Mouse (Mus musculus): ENCODE results near the gene Sgk2. TPM values are rescaled to one million over a fixed set of nuclear protein-coding genes. Genes with fewer than 3 reads are reported as not detected.

Sgk2 gene
- not detected for total RNA-seq (2021)

GRCm38 (mm10) chr2:162987218-162987617, at the start of gene Sgk2:
TSS of gene Sgk2 (plus strand) at chr2:162987330.
- no peak for DNase-seq

DNA sequence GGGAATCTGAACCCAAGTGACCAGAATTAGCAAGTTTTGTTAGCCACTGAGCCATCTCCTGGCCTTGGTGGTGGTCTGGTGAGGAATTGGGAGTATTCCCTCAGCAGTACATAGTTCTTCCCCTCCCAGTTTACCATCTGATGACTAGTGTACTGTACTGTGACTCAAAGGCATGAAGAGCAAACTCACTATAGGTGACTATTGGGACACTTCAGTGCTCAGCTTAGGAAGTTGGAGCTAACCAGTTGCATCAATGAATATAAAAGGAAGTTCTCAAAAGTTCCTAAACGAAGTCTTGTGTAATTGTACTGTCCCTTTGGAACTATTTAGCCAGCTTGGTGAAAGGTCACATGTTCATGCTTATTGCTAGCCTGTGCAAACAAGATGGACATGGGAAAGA, 47.6 kb upstream of the Sgk2 start:
- no peak for DNase-seq

DNA sequence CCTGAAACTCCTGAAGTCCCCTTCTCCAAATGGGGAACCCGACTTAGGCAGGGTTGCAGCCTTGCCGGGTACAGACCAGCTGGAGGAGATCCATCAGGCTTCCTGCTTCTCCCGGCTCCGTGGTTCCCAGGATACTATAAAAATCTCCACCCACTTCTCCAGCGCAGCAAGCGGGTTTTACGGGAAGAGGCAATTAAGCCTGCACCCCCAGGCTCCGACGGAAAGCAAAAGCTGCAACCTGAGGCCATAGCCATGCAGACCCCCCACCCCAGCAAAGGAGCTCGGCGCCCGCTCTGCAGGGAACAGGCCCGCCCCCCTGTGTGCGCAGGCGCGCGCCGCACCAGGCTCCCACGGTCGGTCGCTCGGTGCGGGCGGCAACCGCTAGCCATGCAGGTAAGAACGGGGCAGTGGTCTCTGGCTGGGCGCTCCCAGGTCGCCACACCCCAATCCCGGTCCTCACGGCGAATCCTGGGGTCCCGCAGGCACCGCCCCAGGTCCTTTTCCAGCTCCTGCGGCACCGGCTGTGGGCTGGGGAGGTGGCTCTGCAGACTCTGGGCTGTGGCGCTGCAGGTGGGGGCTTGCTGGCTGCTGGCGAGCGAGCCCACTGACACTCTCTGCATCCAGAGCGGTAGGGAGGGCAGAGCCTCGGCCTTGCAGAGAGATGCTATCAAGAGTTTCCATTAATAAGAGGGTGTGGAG, 43.8 kb upstream of the Sgk2 start, which contains the start of gene L3mbtl1:
L3mbtl1 (plus strand) TSS at position 325 of the 699 bp plus-strand sequence.
- peak; percentile 30 for DNase-seq

GRCm38 (mm10) chr2:162943931-162944330, 43.2 kb upstream of the Sgk2 start:
- DNase-seq = no peak

GRCm38 (mm10) chr2:162946964-162947363, 40.2 kb upstream of the Sgk2 start:
- DNase-seq = no peak

DNA sequence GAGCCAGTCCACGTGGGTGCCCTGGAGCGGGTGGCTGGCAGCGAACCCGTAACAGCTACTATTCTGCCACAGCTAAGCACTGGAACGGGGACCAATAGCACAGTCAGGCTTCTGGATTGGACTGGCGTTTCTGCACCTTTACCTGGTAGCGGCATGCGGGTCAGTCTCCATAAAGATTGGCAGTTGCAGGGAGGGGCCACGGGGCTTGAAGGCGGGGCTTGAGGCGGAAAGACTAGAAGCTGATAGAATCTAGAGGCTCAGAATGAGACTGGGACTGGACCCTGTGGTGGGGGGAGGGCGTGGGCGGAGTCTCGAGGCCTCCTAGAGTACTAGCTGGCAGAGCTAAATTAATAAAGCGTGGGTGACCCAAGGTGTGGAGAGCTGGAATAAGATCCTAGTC, 39.4 kb upstream of the Sgk2 start:
- DNase-seq = no peak

- DNase-seq = no peak
Measured at GRCm38 (mm10) chr2:162948221-162948620, 38.9 kb upstream of the Sgk2 start.

DNA sequence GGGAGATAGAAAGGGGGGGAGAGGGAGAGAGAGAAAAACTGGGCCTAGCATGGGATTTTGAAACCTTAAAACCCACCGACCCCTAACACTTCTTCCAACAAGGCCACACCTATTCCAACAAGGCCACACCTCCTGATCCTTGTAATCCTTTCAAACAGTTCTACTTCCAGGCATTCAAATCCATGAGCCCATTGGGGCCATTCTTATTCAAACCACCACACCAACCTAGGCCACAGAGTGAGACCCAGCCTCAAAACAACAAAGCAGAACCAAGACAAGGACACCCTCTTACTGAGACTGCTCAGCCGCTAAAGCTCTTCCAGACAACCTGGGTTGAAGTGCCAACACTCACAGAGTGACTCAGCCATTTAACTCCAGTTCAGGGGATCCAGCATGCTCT, 36.4 kb upstream of the Sgk2 start:
- DNase-seq = no peak

DNA sequence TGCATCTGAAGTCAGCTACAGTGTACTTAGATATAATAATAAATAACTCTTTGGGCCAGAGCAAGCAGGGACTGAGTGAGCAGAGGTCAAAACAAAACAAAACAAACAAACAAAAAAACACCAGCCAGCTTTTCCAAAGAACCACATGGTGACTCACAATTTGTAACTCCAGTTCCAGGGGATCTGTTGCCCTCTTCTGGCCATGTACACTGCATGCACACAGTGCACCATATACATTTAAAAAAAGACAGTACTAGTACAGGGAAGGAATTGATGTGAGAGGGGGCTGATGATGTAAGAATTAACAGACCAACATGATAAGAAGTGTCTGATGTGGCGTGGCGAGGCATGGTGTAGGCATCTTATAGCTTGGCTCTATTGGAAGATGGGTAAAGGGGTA, 30.3 kb upstream of the Sgk2 start:
- DNase-seq = no peak

DNA sequence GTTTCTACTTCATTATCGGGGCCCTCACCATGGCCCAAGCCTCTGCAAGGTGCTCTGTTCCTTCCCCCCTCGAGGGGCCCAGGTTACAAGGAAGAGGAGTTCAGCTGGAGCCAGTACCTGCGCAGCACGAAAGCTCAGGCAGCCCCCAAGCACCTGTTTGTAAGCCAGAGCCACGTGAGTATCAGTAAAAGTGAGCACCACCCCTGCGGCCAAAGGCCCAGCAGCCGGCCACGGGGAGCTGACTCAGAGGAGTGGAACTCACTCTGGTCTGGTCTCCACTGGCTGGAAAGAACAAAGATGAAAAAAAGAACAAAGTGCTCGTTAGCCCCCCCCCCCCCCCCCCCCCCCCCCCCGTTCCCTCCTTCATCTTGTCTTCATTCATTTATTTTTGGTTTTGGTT, 25.8 kb upstream of the Sgk2 start:
- DNase-seq = no peak

DNA sequence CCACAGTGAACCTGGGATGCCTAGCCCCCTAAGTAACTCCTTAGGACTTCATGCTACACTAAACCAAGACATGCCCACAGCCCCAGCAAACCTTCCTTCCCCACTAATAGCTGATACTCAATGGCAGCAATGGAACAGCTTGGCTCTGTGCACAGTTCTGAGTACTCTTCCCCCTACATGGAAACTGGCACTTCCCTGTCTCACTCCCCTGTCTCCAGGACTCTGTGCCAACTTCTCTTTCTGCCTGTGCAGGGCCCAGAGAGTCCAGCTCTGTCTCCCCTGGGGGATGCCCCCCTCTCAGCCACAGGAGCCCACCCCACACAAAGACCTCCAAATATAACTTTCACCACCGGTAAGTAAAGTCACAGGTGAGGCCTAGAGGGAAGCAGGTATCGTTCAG, 20.4 kb upstream of the Sgk2 start:
- no peak for DNase-seq

GRCm38 (mm10) chr2:162968357-162968756, 18.8 kb upstream of the Sgk2 start:
- DNase-seq = peak; percentile 66

DNA sequence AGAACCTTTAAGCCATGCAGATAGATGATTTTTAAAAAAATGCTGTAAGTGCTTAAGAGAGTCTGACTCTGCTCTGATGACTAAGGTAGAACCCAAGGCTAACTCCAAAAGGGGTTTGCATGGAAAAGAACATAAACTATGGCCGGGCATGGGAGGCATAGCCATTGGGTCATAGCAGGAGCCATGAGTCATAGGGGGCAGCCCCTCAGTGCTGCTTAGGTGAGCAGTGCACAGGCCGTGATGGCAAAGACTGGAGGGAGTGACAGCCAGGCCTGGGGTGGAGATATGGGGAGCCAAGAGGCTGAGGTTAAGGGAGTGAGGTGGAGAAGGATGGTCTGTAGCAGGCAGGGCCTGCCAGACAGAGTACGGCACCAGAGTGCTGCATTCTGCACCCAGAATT, 18.0 kb upstream of the Sgk2 start:
- DNase-seq = no peak

DNA sequence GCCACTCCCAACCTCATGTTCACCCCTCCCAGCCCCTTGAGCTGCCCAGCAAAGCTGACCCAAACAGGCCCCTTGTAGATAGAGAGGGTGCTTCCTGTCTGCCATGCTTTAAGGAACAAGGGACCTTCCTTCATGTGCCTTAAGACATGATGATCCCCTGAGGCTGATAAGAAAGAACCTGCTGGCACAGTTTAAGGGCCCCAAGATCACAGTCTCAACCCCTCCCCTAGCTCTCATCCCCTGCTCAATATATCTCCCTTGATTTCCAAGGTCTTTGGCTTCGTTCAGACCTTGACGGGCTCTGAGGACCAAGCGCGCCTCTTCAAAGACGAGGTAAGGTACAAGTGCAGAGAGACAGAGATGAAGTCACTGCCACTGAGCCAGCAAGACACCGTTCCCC, 16.2 kb upstream of the Sgk2 start:
- DNase-seq = no peak

- DNase-seq = no peak
Measured at GRCm38 (mm10) chr2:162972752-162973151, 14.4 kb upstream of the Sgk2 start.

DNA sequence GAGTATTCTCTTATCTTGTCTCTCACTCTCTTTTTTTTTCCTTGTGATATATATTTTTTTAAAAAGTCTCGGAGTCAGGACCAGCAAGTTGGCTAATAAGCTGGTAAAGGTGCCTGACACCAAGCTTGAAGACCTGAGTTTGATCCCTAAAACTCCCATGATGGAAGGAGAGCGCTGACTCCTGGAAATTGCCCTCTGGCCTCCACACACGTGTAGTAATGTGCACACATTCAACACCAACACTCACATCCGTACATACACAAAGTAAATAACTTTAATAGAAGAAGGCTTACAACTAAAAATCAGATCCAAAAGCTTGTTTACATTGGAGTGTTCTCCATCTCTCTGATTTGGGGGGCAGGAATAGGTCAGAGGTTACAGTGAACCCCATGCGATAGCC, 13.9 kb upstream of the Sgk2 start:
- DNase-seq = no peak

- DNase-seq = no peak
Measured at GRCm38 (mm10) chr2:162973637-162974036, 13.5 kb upstream of the Sgk2 start.

- DNase-seq = peak; percentile 44
Measured at GRCm38 (mm10) chr2:162975157-162975775, 11.9 kb upstream of the Sgk2 start.

DNA sequence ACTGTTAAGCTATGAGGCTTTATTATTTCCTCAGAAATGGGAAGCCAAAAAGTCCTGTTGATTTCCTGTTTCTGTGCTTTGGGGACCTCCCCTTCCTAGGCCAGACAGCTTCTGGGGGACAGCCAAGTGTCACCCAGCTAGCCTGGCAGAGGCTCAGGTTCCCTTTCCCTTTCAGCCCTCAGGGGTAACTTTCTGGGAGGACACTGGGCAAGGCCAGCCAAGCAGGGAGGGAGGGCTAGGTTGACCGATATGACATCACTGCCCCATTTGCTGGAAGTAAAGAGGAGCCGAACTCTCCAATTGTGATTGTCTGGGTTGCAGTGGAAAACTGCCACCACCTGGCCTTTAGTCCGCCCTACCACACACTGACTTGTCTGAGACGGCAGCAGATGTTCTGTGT, 11.1 kb upstream of the Sgk2 start:
- DNase-seq = peak; percentile 48

- no peak for DNase-seq
Measured at GRCm38 (mm10) chr2:162984381-162984780, 2.7 kb upstream of the Sgk2 start.

- peak; percentile 82 for DNase-seq
Measured at GRCm38 (mm10) chr2:162985923-162986322, 1.2 kb upstream of the Sgk2 start.

GRCm38 (mm10) chr2:162986764-162987163, 366 bp upstream of the Sgk2 start:
- no peak for DNase-seq

DNA sequence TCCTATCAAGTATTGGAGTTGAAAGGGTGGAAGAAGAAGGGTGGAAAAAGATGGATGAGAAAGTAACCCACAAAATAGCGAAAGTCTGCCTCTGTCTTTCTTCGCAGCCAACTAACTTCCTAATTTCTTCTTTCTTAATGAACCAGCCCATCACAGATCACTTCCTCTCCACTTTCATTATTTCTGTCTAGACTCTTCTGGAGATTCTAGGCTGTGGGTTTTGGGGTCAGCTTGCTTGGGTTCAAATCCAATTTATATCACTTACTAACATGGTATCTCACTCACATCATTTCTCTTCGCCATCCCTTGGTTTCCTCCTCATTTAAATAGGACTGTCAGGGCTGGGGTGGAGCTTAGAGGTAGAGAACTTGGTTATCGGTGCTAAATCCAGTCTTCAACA, 1.1 kb downstream of the Sgk2 start:
- no peak for DNase-seq

DNA sequence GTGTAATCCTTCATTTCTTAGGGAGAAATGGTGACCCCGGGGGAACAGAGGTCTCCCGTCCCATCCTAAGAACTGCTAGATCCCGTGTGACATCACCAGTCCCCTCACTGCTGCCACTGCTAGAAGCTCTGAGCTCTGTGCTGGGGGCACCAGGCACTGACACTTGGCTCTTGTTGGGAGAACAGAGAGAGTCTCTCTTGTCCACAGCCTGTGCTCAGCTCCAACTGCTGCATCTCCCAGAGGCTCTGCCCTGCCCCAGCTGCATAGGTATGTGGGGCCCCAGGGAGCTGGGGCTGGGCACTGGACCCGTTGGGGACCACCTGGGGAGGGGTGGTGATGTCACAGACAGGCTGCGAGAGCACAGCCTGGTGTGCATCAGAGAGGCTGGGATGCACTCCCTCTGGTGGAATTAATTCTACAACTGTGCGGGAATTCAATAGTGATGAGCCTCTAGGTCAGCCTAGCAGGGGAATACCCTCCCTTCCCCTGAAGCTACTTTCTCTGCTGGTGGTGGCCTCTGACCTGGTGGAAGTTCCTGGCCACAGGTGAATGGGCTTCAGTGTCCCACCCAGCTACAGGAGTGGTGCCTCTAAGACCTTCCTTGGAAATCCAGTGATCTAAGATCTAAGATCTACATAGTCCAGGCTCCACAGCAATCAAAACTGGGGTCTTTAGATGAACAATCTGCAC, 4.4 kb downstream of the Sgk2 start:
- DNase-seq = no peak
